Comparison of ENCODE assay signal across 10 mouse cellular contexts in genomic region chr4:47093161-47093560, GRCm38 (mm10). TPM values are rescaled to one million over a fixed set of nuclear protein-coding genes. Genes with fewer than 3 reads are reported as not detected.
DNase-seq lines count a peak whose midpoint lies in the region; ATAC-seq lines count a peak whose summit lies in the region.
"Had no signal": no experiment of that assay in that cellular context is flagged by ENCODE, and none has a peak within 500 bp of the region (broad histone marks: within the 10 kb centered on the region; RNA-seq: fewer than 3 reads in every experiment).

No protein-coding gene starts in this region.

- no peaks in the 10 kb centered on the region for H3K9me3 ChIP-seq in hindbrain, embryonic 12.5 days (replicated peaks)
- H3K9me3 ChIP-seq in midbrain, embryonic 14.5 days (ENCODE audit: control insufficient read depth, low read length) = no peaks in the 10 kb centered on the region
- H3K9me3 ChIP-seq: liver, embryonic 15.5 days had no signal

- H3K4me2 ChIP-seq in hindbrain, embryonic 12.5 days (replicated peaks) = peak overlapping the region; percentile 100; the same call in 1 of the 2 replicates
- H3K4me2 ChIP-seq in midbrain, embryonic 14.5 days (ENCODE audit: low read length) = peak overlapping the region; percentile 99

- H3K4me1 ChIP-seq in hindbrain, embryonic 12.5 days = peaks cover 21% of the 10 kb centered on the region
- peaks cover 9% of the 10 kb centered on the region for H3K4me1 ChIP-seq in midbrain, embryonic 14.5 days (ENCODE audit: control insufficient read depth, insufficient read depth, low read length)
- H3K4me1 ChIP-seq: liver, embryonic 15.5 days had no signal

- WGBS in hindbrain, embryonic 12.5 days = 23% methylated on average over 9 of the region's 9 CpGs
- 17% methylated on average over 9 of the region's 9 CpGs for WGBS in midbrain, embryonic 14.5 days

- no peak overlapping the region for H3K9ac ChIP-seq in hindbrain, embryonic 12.5 days
- H3K9ac ChIP-seq in midbrain, embryonic 14.5 days (replicated peaks; ENCODE audit: low read length) = no peak overlapping the region
- H3K9ac ChIP-seq: liver, embryonic 15.5 days had no signal

- no peak for ATAC-seq in hindbrain, embryonic 12.5 days (ENCODE audit: low FRiP score)
- no peak for ATAC-seq in midbrain, embryonic 14.5 days (ENCODE audit: low FRiP score, low TSS enrichment)
- no peak for ATAC-seq in megakaryocyte-erythroid progenitor cell, adult 5-6 weeks (replicated peaks; ENCODE audit: low FRiP score, low TSS enrichment, poor library complexity, severe bottlenecking)

- H3K4me3 ChIP-seq in hindbrain, embryonic 12.5 days = no peak overlapping the region
- no peak overlapping the region for H3K4me3 ChIP-seq in midbrain, embryonic 14.5 days (replicated peaks; ENCODE audit: low read depth, low read length)

- H3K27ac ChIP-seq in hindbrain, embryonic 12.5 days = no peak overlapping the region
- no peak overlapping the region for H3K27ac ChIP-seq in midbrain, embryonic 14.5 days (replicated peaks; ENCODE audit: low read depth, low read length)
- H3K27ac ChIP-seq: liver, embryonic 15.5 days had no signal

- DNase-seq in retina, embryonic 14.5 days (ENCODE audit: low spot score) = peak; percentile 20
- no peak for DNase-seq in retina, postnatal 1 day
- DNase-seq in midbrain, embryonic 14.5 days = peak; percentile 12
- DNase-seq in gastrocnemius, postnatal 25 days = no peak
- no peak for DNase-seq in ovary, postnatal 36 days (ENCODE audit: low spot score)
- DNase-seq: kidney, adult 8-10 months had no signal

- H3K36me3 ChIP-seq in hindbrain, embryonic 12.5 days = no peaks in the 10 kb centered on the region
- no peaks in the 10 kb centered on the region for H3K36me3 ChIP-seq in midbrain, embryonic 14.5 days (ENCODE audit: control insufficient read depth, insufficient read depth, low read length)
- H3K36me3 ChIP-seq: G1E; liver, embryonic 15.5 days had no signal

- H3K27me3 ChIP-seq in hindbrain, embryonic 12.5 days = peaks cover 57% of the 10 kb centered on the region
- H3K27me3 ChIP-seq in midbrain, embryonic 14.5 days (ENCODE audit: control insufficient read depth, insufficient read depth, low read length) = peaks cover 23% of the 10 kb centered on the region

RNA-seq across cellular contexts. Expression of gene Galnt12, which starts 1.5 kb away (rescaled TPM):
- polyA plus RNA-seq in hindbrain, embryonic 12.5 days (2016; fragmentation: Nextera tagmentation; extraction: Ambion mirVana) = 2.3 and 3.4 TPM in 2 replicates
- polyA plus RNA-seq in midbrain, embryonic 14.5 days (2014; fragmentation: Nextera tagmentation; extraction: Ambion mirVana) = 1.8 and 3.1 TPM in 2 replicates
- under 1 TPM; 0.16 to 0.20 TPM for total RNA-seq in gastrocnemius, postnatal 25 days (2021)
- not detected in 2 replicates for total RNA-seq in megakaryocyte-erythroid progenitor cell, adult 5-6 weeks (2014; fragmentation: Nextera tagmentation)
- total RNA-seq in megakaryocyte-erythroid progenitor cell, adult 5-6 weeks (2017) = 0.19 and 0.34 TPM in 2 replicates
- total RNA-seq: G1E had no signal
- polyA plus RNA-seq: G1E had no signal

RNA-seq across cellular contexts. Expression of gene Anks6, which starts 35.9 kb away (rescaled TPM):
- 6.6 and 7.5 TPM in 2 replicates for polyA plus RNA-seq in hindbrain, embryonic 12.5 days (2016; fragmentation: Nextera tagmentation; extraction: Ambion mirVana)
- polyA plus RNA-seq in midbrain, embryonic 14.5 days (2014; fragmentation: Nextera tagmentation; extraction: Ambion mirVana) = 5.3 and 6.0 TPM in 2 replicates
- 1 to 10 TPM; 1.2 to 2.1 TPM for total RNA-seq in gastrocnemius, postnatal 25 days (2021)
- 0.32 TPM in 1 of 2 replicates, not detected in the other for total RNA-seq in megakaryocyte-erythroid progenitor cell, adult 5-6 weeks (2014; fragmentation: Nextera tagmentation)
- total RNA-seq in megakaryocyte-erythroid progenitor cell, adult 5-6 weeks (2017) = 0.09 TPM in 1 of 2 replicates, not detected in the other
- polyA plus RNA-seq: G1E had no signal

Comparison
In these comparisons a context has a peak if more than half of its experiments do, and no peak if none do; other contexts are left out.
1. DNase-seq: peak in retina, embryonic 14.5 days (single experiment) and midbrain, embryonic 14.5 days (single experiment); none in retina, postnatal 1 day (single experiment), gastrocnemius, postnatal 25 days (single experiment) and ovary, postnatal 36 days (single experiment).